Mouse (Mus musculus) urinary bladder, postnatal 25 days (tissue): ENCODE measurements around the gene Nadk.

Source experiments
- DNase-seq: peaks from one replicate; pipeline ENCODE4 v3.0.0; 2022; ENCODE audit warnings: low spot score

The Nadk gene

GRCm38 (mm10) chr4:155561661-155562442 is at the start of gene Nadk:
Nadk (plus strand) TSS chr4:155562378.
- no peak for DNase-seq

GRCm38 (mm10) chr4:155514810-155515209 is 47.4 kb upstream of the Nadk start:
- DNase-seq: no peak

GRCm38 (mm10) chr4:155517948-155518517 is 44.1 kb upstream of the Nadk start:
- no peak for DNase-seq

- no peak for DNase-seq
These were observed 39.9 kb upstream of the Nadk start for GRCm38 (mm10) chr4:155522327-155522726.

- DNase-seq: no peak
These were observed 36.4 kb upstream of the Nadk start for GRCm38 (mm10) chr4:155525751-155526150.

- no peak for DNase-seq
These were observed 32.9 kb upstream of the Nadk start for GRCm38 (mm10) chr4:155529294-155529693.

- no peak for DNase-seq
These were observed 12.2 kb upstream of the Nadk start for GRCm38 (mm10) chr4:155549993-155550392.

GRCm38 (mm10) chr4:155550446-155550845 is 11.7 kb upstream of the Nadk start:
- DNase-seq: no peak

- DNase-seq: no peak
These were observed 11.1 kb upstream of the Nadk start for GRCm38 (mm10) chr4:155551073-155551472.

- DNase-seq: no peak
These were observed 9.2 kb upstream of the Nadk start for GRCm38 (mm10) chr4:155552917-155553532.

GRCm38 (mm10) chr4:155554880-155555279 is 7.3 kb upstream of the Nadk start:
- no peak for DNase-seq

- DNase-seq: no peak
These were observed 6.7 kb upstream of the Nadk start for GRCm38 (mm10) chr4:155555464-155555863.

GRCm38 (mm10) chr4:155559454-155559853 is 2.7 kb upstream of the Nadk start:
- no peak for DNase-seq

- no peak for DNase-seq
These were observed 1.2 kb upstream of the Nadk start for GRCm38 (mm10) chr4:155560932-155561331.

GRCm38 (mm10) chr4:155562725-155563399 is 684 bp downstream of the Nadk start:
- DNase-seq: peak; percentile 47

GRCm38 (mm10) chr4:155563400-155564231 is 1.4 kb downstream of the Nadk start:
- DNase-seq: peak; percentile 92

- peak; percentile 34 for DNase-seq
These were observed 2.3 kb downstream of the Nadk start for GRCm38 (mm10) chr4:155564315-155565069.

- DNase-seq: no peak
These were observed 4.4 kb downstream of the Nadk start for GRCm38 (mm10) chr4:155566555-155566954.

GRCm38 (mm10) chr4:155568170-155568569 is 6.0 kb downstream of the Nadk start:
- DNase-seq: no peak

GRCm38 (mm10) chr4:155568632-155569370 is 6.6 kb downstream of the Nadk start:
- no peak for DNase-seq
